Mouse (Mus musculus): ENCODE results near the gene Cdc123.

GRCm38 (mm10) chr2:5789625-5790160 is 55.3 kb downstream of the Cdc123 start:
- TF ChIP-seq CTCF (IDR thresholded peaks at IDR 0.05; ENCODE audit: low read depth, low read length), result no peak
- no peak for TF ChIP-seq POLR2A (IDR thresholded peaks at IDR 0.05; ENCODE audit: extremely low read depth, insufficient read depth, low read length)
